Mouse (Mus musculus): ENCODE measurements around the gene Gusb. TPM values are rescaled to one million over a fixed set of nuclear protein-coding genes. Genes with fewer than 3 reads are reported as not detected.

The Gusb gene
- polyA plus RNA-seq, 1 experiment from 2014 or later: 60.0 TPM

GRCm38 (mm10) chr5:129974354-129974753 lies 28.5 kb downstream of the Gusb start:
- Histone ChIP-seq H3K4me2 (ENCODE audit: low read depth, low read length) (no peak overlapping the region), H3K27ac (replicated peaks; ENCODE audit: low read depth, low read length) (no peak overlapping the region), H3K4me3 (ENCODE audit: low read depth, low read length) (no peak overlapping the region), H3K9ac (ENCODE audit: low read depth, low read length) (no peak overlapping the region), H3K9me3 (ENCODE audit: control insufficient read depth, low read length) (no peaks in the 10 kb centered on the region), H3K27me3 (replicated peaks; ENCODE audit: control insufficient read depth, insufficient read depth, low read length) (no peaks in the 10 kb centered on the region), H3K36me3 (ENCODE audit: control insufficient read depth, insufficient read depth, low read length) (peaks cover 12% of the 10 kb centered on the region; the same call in 1 of the 2 replicates), H3K4me1 (ENCODE audit: control insufficient read depth, insufficient read depth, low read length) (no peaks in the 10 kb centered on the region)
- DNase-seq (ENCODE audit: low spot score): no peak
- 91% methylated on average over 4 of the region's 4 CpGs for WGBS
- ATAC-seq (ENCODE audit: low read depth): no peak

- Histone ChIP-seq H3K4me1 (ENCODE audit: control insufficient read depth, insufficient read depth, low read length) (no peaks in the 10 kb centered on the region), H3K4me3 (ENCODE audit: low read depth, low read length) (no peak overlapping the region), H3K27me3 (replicated peaks; ENCODE audit: control insufficient read depth, insufficient read depth, low read length) (no peaks in the 10 kb centered on the region), H3K9me3 (ENCODE audit: control insufficient read depth, low read length) (no peaks in the 10 kb centered on the region), H3K4me2 (ENCODE audit: low read depth, low read length) (no peak overlapping the region), H3K36me3 (ENCODE audit: control insufficient read depth, insufficient read depth, low read length) (peaks cover 12% of the 10 kb centered on the region; the same call in 1 of the 2 replicates), H3K9ac (ENCODE audit: low read depth, low read length) (no peak overlapping the region), H3K27ac (replicated peaks; ENCODE audit: low read depth, low read length) (no peak overlapping the region)
- WGBS: 83% methylated on average over 4 of the region's 4 CpGs
- ATAC-seq (ENCODE audit: low read depth): no peak
- DNase-seq (ENCODE audit: low spot score): no peak
Measured at GRCm38 (mm10) chr5:129971491-129971890, 31.4 kb downstream of the Gusb start.

DNA sequence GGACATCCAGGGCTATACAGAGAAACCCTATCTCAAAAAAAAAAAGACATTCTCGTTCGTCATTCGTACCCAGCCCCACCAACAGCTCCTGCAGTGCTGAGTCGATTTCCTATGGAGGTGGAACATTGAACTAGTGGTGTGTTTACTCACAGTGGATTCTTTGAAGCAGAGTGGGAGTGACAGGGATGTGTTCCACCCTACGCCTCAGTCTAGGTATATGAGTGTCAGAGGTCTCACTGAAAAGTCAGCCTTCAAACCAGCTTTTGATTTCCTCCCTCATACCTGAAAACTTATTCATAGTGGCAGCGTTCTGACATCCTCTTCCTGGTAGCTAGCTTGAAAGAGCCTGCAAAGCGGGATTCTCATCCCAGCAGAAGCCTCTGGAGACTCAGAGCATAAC lies 34.4 kb downstream of the Gusb start:
- no peak for ATAC-seq (ENCODE audit: low read depth)
- Histone ChIP-seq H3K4me3 (ENCODE audit: low read depth, low read length) (no peak overlapping the region), H3K9ac (ENCODE audit: low read depth, low read length) (no peak overlapping the region), H3K4me2 (ENCODE audit: low read depth, low read length) (no peak overlapping the region), H3K36me3 (ENCODE audit: control insufficient read depth, insufficient read depth, low read length) (0 out of 2 replicates have a peak, but pooled peaks cover 12% of the 10 kb centered on the region), H3K4me1 (ENCODE audit: control insufficient read depth, insufficient read depth, low read length) (no peaks in the 10 kb centered on the region), H3K27ac (replicated peaks; ENCODE audit: low read depth, low read length) (no peak overlapping the region), H3K9me3 (ENCODE audit: control insufficient read depth, low read length) (no peaks in the 10 kb centered on the region), H3K27me3 (replicated peaks; ENCODE audit: control insufficient read depth, insufficient read depth, low read length) (no peaks in the 10 kb centered on the region)
- no peak for DNase-seq (ENCODE audit: low spot score)
- 82% methylated on average over 7 of the region's 7 CpGs for WGBS

- Histone ChIP-seq H3K27ac (replicated peaks; ENCODE audit: low read depth, low read length) (no peak overlapping the region), H3K4me2 (ENCODE audit: low read depth, low read length) (no peak overlapping the region), H3K9me3 (ENCODE audit: control insufficient read depth, low read length) (no peaks in the 10 kb centered on the region), H3K4me3 (ENCODE audit: low read depth, low read length) (no peak overlapping the region), H3K4me1 (ENCODE audit: control insufficient read depth, insufficient read depth, low read length) (no peaks in the 10 kb centered on the region), H3K9ac (ENCODE audit: low read depth, low read length) (no peak overlapping the region), H3K36me3 (ENCODE audit: control insufficient read depth, insufficient read depth, low read length) (0 out of 2 replicates have a peak, but pooled peaks cover 1% of the 10 kb centered on the region), H3K27me3 (replicated peaks; ENCODE audit: control insufficient read depth, insufficient read depth, low read length) (no peaks in the 10 kb centered on the region)
- WGBS: 77% methylated on average over 3 of the region's 3 CpGs
- ATAC-seq (ENCODE audit: low read depth) (peak; percentile 12; the same call in 1 of the 2 replicates), DNase-seq (ENCODE audit: low spot score) (peak; percentile 32)
Measured at GRCm38 (mm10) chr5:129966448-129966847, 36.4 kb downstream of the Gusb start.

DNA sequence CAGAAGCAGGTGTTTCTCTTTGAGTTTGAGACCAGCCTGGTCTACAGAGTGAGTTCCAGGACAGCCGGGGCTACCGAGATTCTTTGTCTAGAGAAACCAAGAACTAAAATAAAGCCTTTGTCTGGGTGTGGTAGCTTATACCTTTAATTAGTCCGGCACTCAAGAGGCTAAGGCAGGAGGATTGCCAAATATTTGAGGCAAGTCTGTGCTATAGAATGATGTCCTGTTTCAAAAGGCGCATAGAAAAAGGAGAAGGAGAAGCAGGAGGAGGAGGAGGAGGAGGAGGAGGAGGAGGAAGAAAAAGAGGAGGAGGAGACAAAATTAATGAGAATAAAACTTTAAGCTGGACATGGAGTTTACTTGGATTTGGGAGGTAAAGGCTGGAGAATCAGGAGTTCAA lies 39.6 kb downstream of the Gusb start:
- WGBS: 79% methylated on average over 4 of the region's 4 CpGs
- no peak overlapping the region for H3K9ac ChIP-seq (ENCODE audit: low read depth, low read length)

GRCm38 (mm10) chr5:129955792-129956191 lies 47.1 kb downstream of the Gusb start:
- no peak for DNase-seq (ENCODE audit: low spot score)
- H3K4me1 ChIP-seq (ENCODE audit: control insufficient read depth, insufficient read depth, low read length): no peaks in the 10 kb centered on the region
- WGBS: 85% methylated on average over 6 of the region's 6 CpGs
- H3K27me3 ChIP-seq (replicated peaks; ENCODE audit: control insufficient read depth, insufficient read depth, low read length): no peaks in the 10 kb centered on the region
- no peak overlapping the region for H3K4me2 ChIP-seq (ENCODE audit: low read depth, low read length)
- peaks cover 7% of the 10 kb centered on the region; the same call in 1 of the 2 replicates for H3K36me3 ChIP-seq (ENCODE audit: control insufficient read depth, insufficient read depth, low read length)
- H3K27ac ChIP-seq (replicated peaks; ENCODE audit: low read depth, low read length): no peak overlapping the region
- no peak overlapping the region for H3K9ac ChIP-seq (ENCODE audit: low read depth, low read length)
- no peaks in the 10 kb centered on the region for H3K9me3 ChIP-seq (ENCODE audit: control insufficient read depth, low read length)
- ATAC-seq (ENCODE audit: low read depth): no peak
- no peak overlapping the region for H3K4me3 ChIP-seq (ENCODE audit: low read depth, low read length)

More for the DNA sequence above, 39.6 kb downstream of the Gusb start:
- H3K27me3 ChIP-seq (replicated peaks; ENCODE audit: control insufficient read depth, insufficient read depth, low read length): no peaks in the 10 kb centered on the region
- DNase-seq (ENCODE audit: low spot score) (no peak), ATAC-seq (ENCODE audit: low read depth) (no peak)
- H3K4me1 ChIP-seq (ENCODE audit: control insufficient read depth, insufficient read depth, low read length): no peaks in the 10 kb centered on the region
- no peaks in the 10 kb centered on the region for H3K9me3 ChIP-seq (ENCODE audit: control insufficient read depth, low read length)
- H3K27ac ChIP-seq (replicated peaks; ENCODE audit: low read depth, low read length): no peak overlapping the region
- peaks cover 7% of the 10 kb centered on the region; the same call in 1 of the 2 replicates for H3K36me3 ChIP-seq (ENCODE audit: control insufficient read depth, insufficient read depth, low read length)
- no peak overlapping the region for H3K4me2 ChIP-seq (ENCODE audit: low read depth, low read length)
- H3K4me3 ChIP-seq (ENCODE audit: low read depth, low read length): no peak overlapping the region

GRCm38 (mm10) chr5:129954473-129955254 lies 48.2 kb downstream of the Gusb start:
- no peak overlapping the region for H3K27ac ChIP-seq (replicated peaks; ENCODE audit: low read depth, low read length)
- no peak overlapping the region for H3K4me2 ChIP-seq (ENCODE audit: low read depth, low read length)
- H3K36me3 ChIP-seq (ENCODE audit: control insufficient read depth, insufficient read depth, low read length): peaks cover 7% of the 10 kb centered on the region; the same call in 1 of the 2 replicates
- ATAC-seq (ENCODE audit: low read depth) (no peak), DNase-seq (ENCODE audit: low spot score) (no peak)
- WGBS: 84% methylated on average over 5 of the region's 5 CpGs
- H3K4me1 ChIP-seq (ENCODE audit: control insufficient read depth, insufficient read depth, low read length): no peaks in the 10 kb centered on the region
- H3K9ac ChIP-seq (ENCODE audit: low read depth, low read length): no peak overlapping the region
- H3K27me3 ChIP-seq (replicated peaks; ENCODE audit: control insufficient read depth, insufficient read depth, low read length): no peaks in the 10 kb centered on the region
- no peak overlapping the region for H3K4me3 ChIP-seq (ENCODE audit: low read depth, low read length)
- no peaks in the 10 kb centered on the region for H3K9me3 ChIP-seq (ENCODE audit: control insufficient read depth, low read length)

- 95% methylated on average over 4 of the region's 4 CpGs for whole genome bisulfite sequencing
- no peak overlapping the region for H3K9ac ChIP-seq (ENCODE audit: low read depth, low read length)
- ATAC-seq (ENCODE audit: low read depth) (no peak), DNase-seq (ENCODE audit: low spot score) (no peak)
- no peaks in the 10 kb centered on the region for H3K9me3 ChIP-seq (ENCODE audit: control insufficient read depth, low read length)
- H3K36me3 ChIP-seq (ENCODE audit: control insufficient read depth, insufficient read depth, low read length): peaks cover 5% of the 10 kb centered on the region; the same call in 1 of the 2 replicates
- H3K4me2 ChIP-seq (ENCODE audit: low read depth, low read length): no peak overlapping the region
- no peak overlapping the region for H3K4me3 ChIP-seq (ENCODE audit: low read depth, low read length)
- no peaks in the 10 kb centered on the region for H3K27me3 ChIP-seq (replicated peaks; ENCODE audit: control insufficient read depth, insufficient read depth, low read length)
- H3K27ac ChIP-seq (replicated peaks; ENCODE audit: low read depth, low read length): no peak overlapping the region
- H3K4me1 ChIP-seq (ENCODE audit: control insufficient read depth, insufficient read depth, low read length): no peaks in the 10 kb centered on the region
Measured at GRCm38 (mm10) chr5:129952143-129952542, 50.7 kb downstream of the Gusb start.

All from embryonic facial prominence, embryonic 14.5 days (tissue).